Mouse (Mus musculus): ENCODE data around the gene Kcnmb4. TPM values are rescaled to one million over a fixed set of nuclear protein-coding genes. Genes with fewer than 3 reads are reported as not detected.

Gene Kcnmb4
- polyA plus RNA-seq (2012; rRNA removed; ENCODE audit: low replicate concordance): 5.9 and 15.6 TPM in 2 replicates

DNA sequence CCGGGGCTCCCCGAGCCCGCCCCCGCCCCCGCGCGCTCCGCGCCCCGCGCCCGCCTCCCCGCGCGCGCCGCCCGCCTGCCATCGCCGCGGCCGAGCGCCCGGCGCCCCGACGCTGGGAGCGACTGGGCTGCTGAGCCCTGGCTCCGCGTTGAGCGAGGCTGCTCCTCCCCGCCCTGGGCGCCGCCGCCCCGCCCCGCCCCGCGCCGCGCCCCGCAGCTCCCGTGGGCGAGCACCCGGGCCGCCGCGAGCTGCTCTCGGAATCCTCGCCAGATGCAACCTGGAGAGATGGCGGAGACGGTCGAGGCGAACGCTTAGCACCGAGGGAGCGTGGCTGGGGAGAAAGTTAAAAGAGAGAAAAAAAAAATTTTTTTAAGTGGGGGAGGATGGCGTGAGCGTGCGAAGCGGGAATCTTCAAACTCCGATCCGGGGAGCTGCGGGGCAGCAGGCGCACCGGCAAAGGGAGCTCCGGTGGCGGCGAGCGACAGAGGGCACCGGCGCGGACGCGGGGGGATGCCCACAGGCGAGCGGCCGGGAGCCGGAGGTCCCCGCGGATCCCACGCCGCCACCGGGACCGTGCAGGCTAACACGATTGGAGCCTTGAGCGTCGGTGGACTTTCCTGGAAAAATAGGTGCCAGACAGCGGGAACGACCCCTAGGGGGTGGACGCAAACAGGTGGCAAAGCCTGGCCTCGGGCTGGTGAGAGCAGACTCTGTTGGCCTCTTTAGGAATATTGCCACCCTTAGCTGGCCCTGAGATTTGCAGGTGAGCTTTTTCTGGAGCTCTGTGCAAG is at the start of gene Kcnmb4:
Gene Kcnmb4 (minus strand): TSS at position 120 of the 791 bp plus-strand sequence.

Other genes with a start within 250 kb of the Kcnmb4 start
- 7.6 and 12.8 TPM in 2 replicates for gene Ptprb, start 198.4 kb downstream of the Kcnmb4 start, polyA plus RNA-seq (2012; rRNA removed; ENCODE audit: low replicate concordance)
- 20.3 and 40.7 TPM in 2 replicates for gene Cnot2, start 107.6 kb upstream of the Kcnmb4 start, polyA plus RNA-seq (2012; rRNA removed; ENCODE audit: low replicate concordance)